Mouse (Mus musculus) adrenal gland, postnatal 14 days (tissue): ENCODE measurements around the gene Mcts1. TPM values are rescaled to one million over a fixed set of nuclear protein-coding genes. Genes with fewer than 3 reads are reported as not detected.

Source experiments
- DNase-seq: peaks from one replicate; pipeline ENCODE4 v3.0.0; 2021; ENCODE audit warnings: mixed read lengths
- long read RNA-seq, 2 experiments: library from polyadenylated mRNA; stranded (forward); transcript quantifications; one replicate each; pipeline ENCODE4 v2.0.0; 2021
- total RNA-seq: library from RNA; stranded (reverse); gene quantifications from 2 replicates; pipeline ENCODE4 v1.2.3, GENCODE M21; 2021

Mcts1 gene
- total RNA-seq = 82.5 and 93.2 TPM in 2 replicates
- long read RNA-seq, experiment 1, transcript Mcts1-201 (6 exons, 783 nt) = major isoform, 46 of 62 reads
- long read RNA-seq, experiment 1, partial matches to known transcripts = 10 of 62 reads
- long read RNA-seq, experiment 1, other reads (novel, unspliced or antisense) = 6 of 62 reads
- long read RNA-seq, experiment 2, transcript Mcts1-201 (6 exons, 783 nt) = major isoform, 40 of 66 reads
- long read RNA-seq, experiment 2, partial matches to known transcripts = 4 of 66 reads
- long read RNA-seq, experiment 2, other reads (novel, unspliced or antisense) = 21 of 66 reads

GRCm38 (mm10) chrX:38600177-38600994 is at the start of gene Mcts1:
Gene Mcts1 (plus strand): TSS chrX:38600578.
- DNase-seq = peak; percentile 81

GRCm38 (mm10) chrX:38553255-38553654 is 47.1 kb upstream of the Mcts1 start:
- no peak for DNase-seq

GRCm38 (mm10) chrX:38563941-38564541 is 36.3 kb upstream of the Mcts1 start:
- peak; percentile 28 for DNase-seq

GRCm38 (mm10) chrX:38564542-38565175 is 35.7 kb upstream of the Mcts1 start:
- DNase-seq = peak; percentile 95

DNA sequence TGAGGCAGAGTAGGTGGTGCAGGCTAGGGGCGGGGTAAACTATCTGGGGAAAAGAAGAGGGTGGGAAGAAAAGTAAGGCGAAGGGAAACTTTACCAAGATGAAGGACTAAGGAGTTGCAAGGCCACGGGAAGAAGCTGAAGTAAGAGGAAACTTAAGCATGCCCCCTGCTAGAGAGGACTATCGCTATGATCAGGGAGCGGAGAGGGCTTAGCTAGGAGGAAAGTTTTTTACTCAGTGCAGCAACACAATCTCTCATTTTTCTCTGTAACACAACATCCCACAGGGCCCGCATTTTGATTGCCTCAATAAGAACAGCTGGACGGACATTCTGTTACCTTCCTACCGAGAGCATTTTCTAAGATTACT is 35.2 kb upstream of the Mcts1 start:
- DNase-seq = no peak

DNA sequence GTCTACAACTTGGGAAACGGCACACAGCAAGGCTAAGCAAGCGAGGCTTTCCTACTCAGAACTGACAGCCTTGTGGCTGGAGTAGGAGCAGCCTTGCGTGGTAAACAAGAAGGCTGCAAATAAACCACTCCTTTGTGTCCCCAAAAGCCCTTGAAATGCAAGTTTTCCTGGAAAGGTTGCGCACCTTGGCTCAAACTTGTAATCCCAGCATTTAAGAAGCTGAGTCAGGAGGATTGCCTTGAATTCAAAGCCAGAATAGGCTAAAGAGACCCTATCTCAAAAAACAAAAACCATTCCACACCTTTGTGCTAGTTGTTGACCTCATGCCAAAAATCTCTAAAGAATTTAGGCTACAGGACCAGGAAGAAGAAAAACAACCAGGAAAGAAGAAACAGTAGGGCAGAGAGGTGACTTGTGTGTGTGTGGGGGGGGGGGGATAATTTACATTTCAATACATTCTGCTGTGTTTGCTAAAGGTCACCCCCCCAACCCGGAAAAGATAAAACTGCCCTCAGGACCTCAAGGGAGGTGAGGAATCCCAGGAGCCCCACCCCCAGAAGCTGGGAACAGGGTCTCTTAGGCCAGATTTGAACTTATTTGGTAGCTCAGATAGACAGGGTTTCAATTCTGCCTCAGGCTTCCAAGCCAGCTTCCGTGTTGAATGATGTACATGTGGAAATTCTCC is 33.7 kb upstream of the Mcts1 start:
- DNase-seq = no peak

GRCm38 (mm10) chrX:38576078-38576477 is 24.3 kb upstream of the Mcts1 start, which contains the start of gene Cul4b:
Gene Cul4b (minus strand): TSS chrX:38576196.
- DNase-seq = no peak

- no peak for DNase-seq
Measured at GRCm38 (mm10) chrX:38581140-38581539, 19.2 kb upstream of the Mcts1 start.

GRCm38 (mm10) chrX:38583261-38583660 is 17.1 kb upstream of the Mcts1 start:
- no peak for DNase-seq

GRCm38 (mm10) chrX:38589827-38590226 is 10.6 kb upstream of the Mcts1 start:
- no peak for DNase-seq

- DNase-seq = no peak
Measured at GRCm38 (mm10) chrX:38591749-38592148, 8.6 kb upstream of the Mcts1 start.

GRCm38 (mm10) chrX:38593180-38593889 is 7.0 kb upstream of the Mcts1 start:
- DNase-seq = no peak

- DNase-seq = peak; percentile 37
Measured at GRCm38 (mm10) chrX:38600995-38601369, 604 bp downstream of the Mcts1 start.

GRCm38 (mm10) chrX:38634801-38635637 is 34.6 kb downstream of the Mcts1 start, which contains the start of gene C1galt1c1:
Gene C1galt1c1 (minus strand): TSS chrX:38635087.
- DNase-seq = peak; percentile 94

- no peak for DNase-seq
Measured at GRCm38 (mm10) chrX:38635638-38635931, 35.2 kb downstream of the Mcts1 start.

DNA sequence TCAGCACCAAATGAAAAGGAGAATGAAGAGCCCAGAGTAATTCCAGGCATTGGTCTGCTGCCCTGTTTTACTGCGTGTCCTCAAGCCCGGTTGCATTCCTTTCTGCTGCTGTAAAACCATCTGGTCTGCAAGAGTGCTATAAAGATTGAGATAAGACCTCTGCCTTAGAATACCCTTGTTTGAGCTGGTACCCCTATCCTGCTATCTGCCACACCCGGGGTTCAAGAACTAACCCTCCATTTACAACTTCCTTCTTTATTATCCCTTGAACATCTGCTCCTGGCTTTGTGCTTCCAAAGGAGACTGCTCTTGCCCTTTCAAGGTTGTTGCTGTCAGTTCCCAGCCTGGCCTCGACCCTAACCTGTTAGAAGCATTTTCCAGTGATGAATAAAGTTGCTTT is 41.1 kb downstream of the Mcts1 start:
- no peak for DNase-seq

- peak; percentile 14 for DNase-seq
Measured at GRCm38 (mm10) chrX:38642183-38642582, 41.8 kb downstream of the Mcts1 start.

GRCm38 (mm10) chrX:38650404-38651039 is 50.1 kb downstream of the Mcts1 start:
- no peak for DNase-seq

DNA sequence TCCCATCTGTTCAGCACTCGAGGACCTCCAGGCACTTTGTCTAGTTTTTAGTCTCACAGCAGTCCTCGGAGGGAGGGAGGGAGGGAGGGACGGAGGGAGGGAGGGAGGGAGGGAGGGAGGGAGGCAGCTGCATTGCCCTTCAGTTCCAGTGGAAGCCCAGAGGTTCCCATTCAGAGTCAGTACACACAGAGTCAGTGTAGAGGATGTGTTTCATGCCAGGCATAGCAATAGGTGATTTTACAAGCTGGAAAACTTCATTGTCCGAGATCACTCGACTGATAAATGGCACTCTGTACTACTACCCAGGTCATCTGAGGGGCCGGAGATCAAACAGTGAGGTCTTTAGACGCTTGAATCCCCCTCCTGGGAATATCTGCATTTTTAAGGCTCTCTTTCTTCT is 50.8 kb downstream of the Mcts1 start:
- DNase-seq = no peak

- DNase-seq = no peak
Measured at GRCm38 (mm10) chrX:38653181-38653580, 52.8 kb downstream of the Mcts1 start.
